42 mouse cellular contexts compared by ENCODE assay signal in the genomic region with DNA sequence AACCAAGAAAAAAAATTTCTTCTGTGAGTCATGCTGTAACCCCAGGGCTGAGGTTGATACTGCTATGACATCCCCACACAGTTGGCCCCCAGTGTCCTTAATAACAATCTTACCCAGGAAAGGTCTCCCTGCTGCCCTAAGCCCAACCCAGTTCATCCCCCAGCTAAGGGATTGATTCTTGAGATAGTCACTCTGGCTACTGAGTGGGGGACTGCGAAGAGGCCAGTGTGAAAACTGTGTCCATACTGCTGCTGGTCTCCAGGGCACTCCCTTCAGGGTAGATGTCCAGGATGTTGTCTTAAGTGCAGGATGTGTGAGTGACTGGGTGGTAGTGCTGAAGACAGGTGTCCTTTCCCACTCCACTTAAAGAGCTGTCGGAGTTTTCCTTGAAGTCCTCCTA. TPM values are rescaled to one million over a fixed set of nuclear protein-coding genes. Genes with fewer than 3 reads are reported as not detected.
"Had no signal": no experiment of that assay in that cellular context is flagged by ENCODE, and none has a peak within 500 bp of the region (broad histone marks: within the 10 kb centered on the region; RNA-seq: fewer than 3 reads in every experiment).

A gene (minus strand): TSS at position 101 of the 400 bp plus-strand sequence.

- H3K4me3 ChIP-seq: heart, embryonic 10.5 days; heart, embryonic 12.5 days; heart, embryonic 13.5 days; heart, embryonic 15.5 days; hindbrain, embryonic 10.5 days; hindbrain, embryonic 12.5 days; hindbrain, embryonic 13.5 days; hindbrain, embryonic 15.5 days; intestine, embryonic 15.5 days; kidney, embryonic 15.5 days; layer of hippocampus, adult 2 months had no signal

- H3K4me1 ChIP-seq: hindbrain, embryonic 12.5 days; hindbrain, embryonic 13.5 days; hindbrain, embryonic 15.5 days; intestine, embryonic 15.5 days had no signal

- H3K27me3 ChIP-seq: heart, embryonic 12.5 days; heart, embryonic 13.5 days; heart, embryonic 15.5 days; hindbrain, embryonic 12.5 days; hindbrain, embryonic 13.5 days; hindbrain, embryonic 15.5 days; intestine, embryonic 15.5 days; kidney, embryonic 15.5 days had no signal

- H3K27ac ChIP-seq: heart, embryonic 10.5 days; heart, embryonic 13.5 days; hindbrain, embryonic 10.5 days; hindbrain, embryonic 12.5 days; hindbrain, embryonic 13.5 days; hindbrain, embryonic 14.5 days; hindbrain, embryonic 15.5 days; hindbrain, postnatal 0 days; intestine, embryonic 15.5 days; kidney, embryonic 15.5 days; kidney, postnatal 0 days; layer of hippocampus, adult 2 months had no signal

- DNase-seq: heart, postnatal 10 days; heart, postnatal 14 days; heart, postnatal 36 days; heart, postnatal 4 days; kidney, adult 11 months; kidney, adult 18-20 months; kidney, adult 2 months; kidney, adult 8-10 months; kidney, adult 9 months; kidney, postnatal 10 days; kidney, postnatal 14 days; kidney, postnatal 36 days; kidney, postnatal 4 days; layer of hippocampus, adult 9-11 months; layer of hippocampus, postnatal 36 days had no signal

RNA-seq across cellular contexts. Expression of the gene that starts here (rescaled TPM):
- polyA plus RNA-seq: heart, embryonic 10.5 days; heart, embryonic 11.5 days; heart, embryonic 12.5 days; heart, embryonic 13.5 days; heart, embryonic 14.5 days; heart, embryonic 15.5 days; heart, embryonic 16.5 days; heart, postnatal 0 days; hindbrain, embryonic 10.5 days; hindbrain, embryonic 11.5 days; hindbrain, embryonic 12.5 days; hindbrain, embryonic 13.5 days; hindbrain, embryonic 14.5 days; hindbrain, embryonic 15.5 days; hindbrain, embryonic 16.5 days; hindbrain, postnatal 0 days; inflammation-experienced regulatory T-cells, adult 6 months; intestine, embryonic 14.5 days; intestine, embryonic 15.5 days; intestine, embryonic 16.5 days; intestine, postnatal 0 days; kidney, adult 2 months; kidney, embryonic 14.5 days; kidney, embryonic 15.5 days; kidney, embryonic 16.5 days; kidney, postnatal 0 days; large intestine, adult 2 months had no signal
